Mouse (Mus musculus) bone marrow, adult 2 months (tissue): Measurements from ENCODE around the gene Baz1a. TPM values are rescaled to one million over a fixed set of nuclear protein-coding genes. Genes with fewer than 3 reads are reported as not detected.

Experiments used
- H3K27ac ChIP-seq: fragments of 200-500 bp; 2 replicates; pipeline ENCODE4 v1.5.1; 2012; ENCODE audit warnings: low read depth, mild to moderate bottlenecking, control low read depth, inconsistent platforms, low read length; ENCODE audit not compliant: control insufficient read depth, poor library complexity, insufficient read depth
- H3K4me1 ChIP-seq: fragments of 200-500 bp; 2 replicates; pipeline ENCODE4 v1.6.1; 2011; ENCODE audit warnings: low read length; ENCODE audit not compliant: control insufficient read depth, insufficient read depth
- H3K4me3 ChIP-seq: fragments of 200-500 bp; replicated peaks from 2 replicates; pipeline ENCODE3; 2011; ENCODE audit warnings: mild to moderate bottlenecking, low read depth, low read length, control low read depth; ENCODE audit not compliant: control insufficient read depth
- CTCF ChIP-seq: fragments of 200-500 bp; IDR thresholded peaks from 2 replicates; pipeline ENCODE4 v1.5.1; 2011; ENCODE audit warnings: low read length, control low read depth; ENCODE audit not compliant: control insufficient read depth, insufficient read depth
- POLR2A ChIP-seq: fragments of 200-500 bp; IDR thresholded peaks from 2 replicates; pipeline ENCODE4 v1.6.1; 2011; ENCODE audit warnings: low read depth, mild to moderate bottlenecking, control low read depth, low read length, borderline replicate concordance; ENCODE audit not compliant: control insufficient read depth
- WGBS: fragments of 180-500 bp; shearing (Covaris S2); methylation state at CpG from one replicate; pipeline ENCODE4 v1.1.7; 2018; 5-methylcytosine and 5-hydroxymethylcytosine counted together
- polyA plus RNA-seq: library from polyadenylated mRNA; stranded (reverse); fragments of >200 nt; gene quantifications from 2 replicates; pipeline ENCODE4 v1.2.4, GENCODE M21; 2011; ENCODE audit warnings: low replicate concordance; ENCODE audit not compliant: missing spikeins, insufficient read depth, insufficient read length

The Baz1a gene
- polyA plus RNA-seq, 1 experiment, result 40.3 TPM

- 79% methylated on average over 2 of the region's 2 CpGs for WGBS
- no peak overlapping the region for H3K27ac ChIP-seq
- no peaks in the 10 kb centered on the region; the same call in 1 of the 2 replicates for H3K4me1 ChIP-seq
- H3K4me3 ChIP-seq, result no peak overlapping the region
- TF ChIP-seq CTCF (no peak), POLR2A (no peak)
Observed at GRCm38 (mm10) chr12:55054551-55055241, 40.5 kb upstream of the Baz1a start.

GRCm38 (mm10) chr12:55053267-55053666 is 39.1 kb upstream of the Baz1a start:
- WGBS, result 66% methylated on average over 7 of the region's 7 CpGs
- no peak overlapping the region for H3K4me3 ChIP-seq
- H3K27ac ChIP-seq, result no peak overlapping the region
- no peaks in the 10 kb centered on the region; the same call in 1 of the 2 replicates for H3K4me1 ChIP-seq
- TF ChIP-seq POLR2A (no peak), CTCF (no peak)

GRCm38 (mm10) chr12:55051210-55052173 is 37.3 kb upstream of the Baz1a start:
- Histone ChIP-seq H3K27ac (peak overlapping the region; percentile 61), H3K4me3 (no peak overlapping the region), H3K4me1 (no peaks in the 10 kb centered on the region; the same call in 1 of the 2 replicates)
- 63% methylated on average over 8 of the region's 8 CpGs for WGBS
- no peak for TF ChIP-seq POLR2A
- no peak for TF ChIP-seq CTCF

- 55% methylated on average over 8 of the region's 8 CpGs for WGBS
- H3K27ac ChIP-seq, result no peak overlapping the region
- TF ChIP-seq POLR2A (no peak), CTCF (no peak)
- no peaks in the 10 kb centered on the region; the same call in 1 of the 2 replicates for H3K4me1 ChIP-seq
- H3K4me3 ChIP-seq, result no peak overlapping the region
Observed at GRCm38 (mm10) chr12:55049731-55050353, 35.7 kb upstream of the Baz1a start.

- Histone ChIP-seq H3K27ac (no peak overlapping the region), H3K4me3 (no peak overlapping the region), H3K4me1 (no peaks in the 10 kb centered on the region)
- 56% methylated on average over 15 of the region's 15 CpGs for WGBS
- TF ChIP-seq POLR2A, result no peak
- TF ChIP-seq CTCF, result no peak
Observed at GRCm38 (mm10) chr12:55041011-55041410, 26.9 kb upstream of the Baz1a start.

GRCm38 (mm10) chr12:55027088-55027487 is 12.9 kb upstream of the Baz1a start:
- 7% methylated on average over 3 of the region's 3 CpGs for WGBS
- H3K4me3 ChIP-seq, result no peak overlapping the region
- no peaks in the 10 kb centered on the region; the same call in 1 of the 2 replicates for H3K4me1 ChIP-seq
- H3K27ac ChIP-seq, result no peak overlapping the region
- TF ChIP-seq POLR2A, result no peak
- TF ChIP-seq CTCF, result no peak

- 85% methylated on average over 2 of the region's 2 CpGs for WGBS
- TF ChIP-seq CTCF (no peak), POLR2A (no peak)
- no peak overlapping the region for H3K27ac ChIP-seq
- no peak overlapping the region for H3K4me3 ChIP-seq
- peaks cover 3% of the 10 kb centered on the region for H3K4me1 ChIP-seq
Observed at GRCm38 (mm10) chr12:55023284-55023683, 9.1 kb upstream of the Baz1a start.
